Mouse (Mus musculus) myocyte (in vitro differentiated cells): Measurements from ENCODE around the gene Ikbke. TPM values are rescaled to one million over a fixed set of nuclear protein-coding genes. Genes with fewer than 3 reads are reported as not detected.

Experiments used
- H3K27me3 ChIP-seq: one replicate; pipeline ENCODE4 v1.6.1; 2011; ENCODE audit not compliant: control insufficient read depth, insufficient read depth, insufficient read length
- H3K36me3 ChIP-seq: one replicate; pipeline ENCODE4 v1.6.1; 2011; ENCODE audit not compliant: control insufficient read depth, insufficient read depth
- H3K4me2 ChIP-seq: one replicate; pipeline ENCODE4 v1.6.1; 2011; ENCODE audit warnings: low read depth, control low read depth
- H3K4me3 ChIP-seq: one replicate; pipeline ENCODE4 v1.5.1; 2011; ENCODE audit warnings: mild to moderate bottlenecking, control low read depth, moderate library complexity
- H3K79me2 ChIP-seq: one replicate; pipeline ENCODE4 v1.6.1; 2011; ENCODE audit not compliant: control insufficient read depth, insufficient read depth
- H3ac ChIP-seq: one replicate; pipeline ENCODE4 v1.6.1; 2011; ENCODE audit not compliant: control insufficient read depth, insufficient read length
- CEBPB ChIP-seq: IDR thresholded peaks from 2 replicates; pipeline ENCODE4 v1.6.1; 2011; ENCODE audit warnings: mild to moderate bottlenecking, moderate library complexity; ENCODE audit not compliant: poor library complexity, insufficient read depth, severe bottlenecking
- E2F4 ChIP-seq: IDR thresholded peaks from one replicate; pipeline ENCODE4 v1.6.1; 2011; ENCODE audit warnings: mild to moderate bottlenecking, control low read depth, moderate library complexity; ENCODE audit not compliant: insufficient read depth
- MAX ChIP-seq: IDR thresholded peaks from one replicate; pipeline ENCODE4 v1.6.1; 2011; ENCODE audit warnings: low read depth, mild to moderate bottlenecking, control low read depth
- MYOD1 ChIP-seq, 3 experiments: IDR thresholded peaks; one replicate each; pipeline ENCODE4 v1.6.1; 2011; ENCODE audit warnings: control low read depth in 2 of 3, low read depth in 2 of 3, mild to moderate bottlenecking in 2 of 3, moderate library complexity in 1 of 3; ENCODE audit not compliant: insufficient read length in 2 of 3, control insufficient read depth in 1 of 3
- MYOG ChIP-seq, 3 experiments: IDR thresholded peaks; one replicate each; pipeline ENCODE4 v1.6.1; 2011; ENCODE audit warnings: control low read depth in 2 of 3, low read depth in 2 of 3, mild to moderate bottlenecking in 2 of 3; ENCODE audit not compliant: insufficient read length in 2 of 3, control insufficient read depth in 1 of 3, insufficient read depth in 1 of 3
- POLR2A ChIP-seq: IDR thresholded peaks from one replicate; pipeline ENCODE4 v1.6.1; 2011; ENCODE audit warnings: low read depth, mild to moderate bottlenecking, control low read depth, moderate library complexity; ENCODE audit not compliant: insufficient read length
- POLR2AphosphoS2 ChIP-seq: IDR thresholded peaks from one replicate; pipeline ENCODE4 v1.6.1; 2011; ENCODE audit warnings: low read depth, control low read depth; ENCODE audit not compliant: insufficient read length
- REST ChIP-seq: IDR thresholded peaks from one replicate; pipeline ENCODE4 v1.6.1; 2011; ENCODE audit warnings: mild to moderate bottlenecking, control low read depth, moderate library complexity; ENCODE audit not compliant: insufficient read depth, insufficient read length
- SRF ChIP-seq: IDR thresholded peaks from one replicate; pipeline ENCODE4 v1.6.1; 2011; ENCODE audit warnings: low read depth; ENCODE audit not compliant: control insufficient read depth, insufficient read length
- TCF12 ChIP-seq: IDR thresholded peaks from one replicate; pipeline ENCODE4 v1.6.1; 2011; ENCODE audit warnings: mild to moderate bottlenecking, control low read depth; ENCODE audit not compliant: poor library complexity, insufficient read depth, severe bottlenecking
- TCF3 ChIP-seq: IDR thresholded peaks from one replicate; pipeline ENCODE4 v1.6.1; 2011; ENCODE audit warnings: low read depth, control low read depth; ENCODE audit not compliant: insufficient read length
- USF1 ChIP-seq: IDR thresholded peaks from one replicate; pipeline ENCODE4 v1.6.1; 2011; ENCODE audit warnings: low read depth, mild to moderate bottlenecking, control low read depth, moderate library complexity
- polyA plus RNA-seq: library from polyadenylated mRNA; unstranded; fragments of >200 nt; fragmentation: generic; extraction: Trizol; gene quantifications from one replicate; pipeline ENCODE4 v1.2.1, GENCODE M21; 2012; ENCODE audit warnings: missing spikeins

Ikbke gene
- polyA plus RNA-seq, 1 experiment: 1.7 TPM

GRCm38 (mm10) chr1:131318397-131318796 is 39.0 kb upstream of the Ikbke start:
- no peak for TF ChIP-seq MYOD1 (IDR thresholded peaks at IDR 0.05; ENCODE audit: control insufficient read depth in 1 of 3, insufficient read length in 2 of 3, low read depth in 2 of 3)
- no peak for TF ChIP-seq MAX
- no peak for TF ChIP-seq E2F4
- TF ChIP-seq CEBPB: no peak
- TF ChIP-seq TCF3: no peak
- no peak for TF ChIP-seq SRF
- no peak for TF ChIP-seq MYOG (IDR thresholded peaks at IDR 0.05; ENCODE audit: control insufficient read depth in 1 of 3, insufficient read depth in 1 of 3, insufficient read length in 2 of 3, low read depth in 2 of 3)
- TF ChIP-seq POLR2A: no peak
- no peak for TF ChIP-seq USF1
- no peak for TF ChIP-seq REST
- TF ChIP-seq TCF12: no peak
- no peak for TF ChIP-seq POLR2AphosphoS2
- H3K36me3 ChIP-seq: peaks cover 44% of the 10 kb centered on the region

GRCm38 (mm10) chr1:131317625-131318024 is 38.2 kb upstream of the Ikbke start:
- Histone ChIP-seq H3K36me3 (peaks cover 37% of the 10 kb centered on the region), H3K4me2 (no peak overlapping the region), H3K4me3 (no peak overlapping the region), H3ac (no peak overlapping the region), H3K27me3 (no peaks in the 10 kb centered on the region), H3K79me2 (no peaks in the 10 kb centered on the region)
- TF ChIP-seq E2F4 (no peak), CEBPB (no peak), USF1 (no peak), TCF3 (no peak), POLR2A (no peak), REST (no peak), TCF12 (no peak)

More at GRCm38 (mm10) chr1:131318397-131318796, 39.0 kb upstream of the Ikbke start:
- H3K4me3 ChIP-seq: no peak overlapping the region
- no peaks in the 10 kb centered on the region for H3K79me2 ChIP-seq
- H3ac ChIP-seq: no peak overlapping the region
- no peak overlapping the region for H3K4me2 ChIP-seq
- H3K27me3 ChIP-seq: no peaks in the 10 kb centered on the region

- TF ChIP-seq POLR2AphosphoS2 (no peak), USF1 (no peak), REST (no peak), MYOG (IDR thresholded peaks at IDR 0.05; ENCODE audit: control insufficient read depth in 1 of 3, insufficient read depth in 1 of 3, insufficient read length in 2 of 3, low read depth in 2 of 3) (no peak), SRF (no peak), MYOD1 (IDR thresholded peaks at IDR 0.05; ENCODE audit: control insufficient read depth in 1 of 3, insufficient read length in 2 of 3, low read depth in 2 of 3) (no peak), CEBPB (no peak), TCF3 (no peak), E2F4 (no peak), TCF12 (no peak), MAX (no peak), POLR2A (no peak)
- Histone ChIP-seq H3K36me3 (peaks cover 22% of the 10 kb centered on the region), H3ac (no peak overlapping the region), H3K4me2 (no peak overlapping the region), H3K4me3 (no peak overlapping the region), H3K27me3 (no peaks in the 10 kb centered on the region), H3K79me2 (no peaks in the 10 kb centered on the region)
Observed at GRCm38 (mm10) chr1:131311284-131311683, 31.9 kb upstream of the Ikbke start.

- TF ChIP-seq MYOD1 (IDR thresholded peaks at IDR 0.05; ENCODE audit: control insufficient read depth in 1 of 3, insufficient read length in 2 of 3, low read depth in 2 of 3): no peak
- TF ChIP-seq TCF12: no peak
- no peak for TF ChIP-seq TCF3
- TF ChIP-seq E2F4: no peak
- no peak for TF ChIP-seq SRF
- no peak for TF ChIP-seq POLR2AphosphoS2
- no peak for TF ChIP-seq MAX
- TF ChIP-seq CEBPB: no peak
- no peak for TF ChIP-seq MYOG (IDR thresholded peaks at IDR 0.05; ENCODE audit: control insufficient read depth in 1 of 3, insufficient read depth in 1 of 3, insufficient read length in 2 of 3, low read depth in 2 of 3)
- TF ChIP-seq USF1: no peak
- TF ChIP-seq POLR2A: no peak
- no peak for TF ChIP-seq REST
- H3K79me2 ChIP-seq: no peaks in the 10 kb centered on the region
- H3K27me3 ChIP-seq: no peaks in the 10 kb centered on the region
- no peak overlapping the region for H3K4me2 ChIP-seq
- peaks cover 19% of the 10 kb centered on the region for H3K36me3 ChIP-seq
- no peak overlapping the region for H3K4me3 ChIP-seq
- no peak overlapping the region for H3ac ChIP-seq
Observed at GRCm38 (mm10) chr1:131310237-131310818, 30.9 kb upstream of the Ikbke start.

DNA sequence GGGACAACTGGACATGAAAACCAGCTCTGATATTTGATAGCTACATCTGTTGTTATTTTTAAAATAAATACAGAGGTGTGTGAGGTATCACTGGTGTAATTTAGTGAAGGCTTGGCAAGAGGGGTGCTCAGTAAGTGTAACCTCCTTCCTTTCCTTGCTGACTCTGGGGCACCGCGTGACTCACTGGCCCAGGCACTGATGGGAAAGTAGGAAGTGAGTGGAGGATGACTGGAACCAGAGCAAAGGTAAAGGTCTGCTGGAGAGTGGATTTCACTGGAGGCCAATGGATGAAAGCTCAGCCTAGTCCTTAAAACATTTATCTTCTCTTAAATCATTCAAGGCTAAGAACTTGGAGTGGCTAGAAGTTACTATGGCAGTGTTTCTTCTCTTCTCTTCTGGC is 21.3 kb upstream of the Ikbke start:
- no peak overlapping the region for H3K4me3 ChIP-seq
- peaks cover 27% of the 10 kb centered on the region for H3K36me3 ChIP-seq
- no peaks in the 10 kb centered on the region for H3K79me2 ChIP-seq
- H3K27me3 ChIP-seq: no peaks in the 10 kb centered on the region
- H3K4me2 ChIP-seq: no peak overlapping the region
- H3ac ChIP-seq: no peak overlapping the region
- no peak for TF ChIP-seq TCF3
